Mouse (Mus musculus) hindbrain, embryonic 16.5 days (tissue): ENCODE results near the gene Gm7347. TPM values are rescaled to one million over a fixed set of nuclear protein-coding genes. Genes with fewer than 3 reads are reported as not detected.
"Not testable (repeated sequence)": the region's sequence is repeated elsewhere in the genome, so short reads cannot be mapped to it uniquely, and the experiment has no call there.

Experiments used
- ATAC-seq: fragments of 200-750 bp; cut with Nextera tagmentation; 2 replicates; pipeline ENCODE4 v1.8.0; 2017; ENCODE audit warnings: moderate TSS enrichment, moderate library complexity
- H3K27ac ChIP-seq: fragments of 300-500 bp; sonication (generic); 2 replicates; pipeline ENCODE4 v1.5.1; 2014; ENCODE audit warnings: low read depth, mild to moderate bottlenecking, control low read depth, low read length, moderate library complexity
- H3K27me3 ChIP-seq: fragments of 300-500 bp; sonication (generic); replicated peaks from 2 replicates; pipeline ENCODE4 v1.6.1; 2014; ENCODE audit warnings: low read length; ENCODE audit not compliant: control insufficient read depth, insufficient read depth
- H3K36me3 ChIP-seq: fragments of 300-500 bp; sonication (generic); 2 replicates; pipeline ENCODE4 v1.6.1; 2014; ENCODE audit warnings: mild to moderate bottlenecking, low read length, moderate library complexity, mixed read lengths; ENCODE audit not compliant: control insufficient read depth, insufficient read depth
- H3K4me1 ChIP-seq: fragments of 300-500 bp; sonication (generic); 2 replicates; pipeline ENCODE4 v1.6.1; 2014; ENCODE audit warnings: low read depth, low read length; ENCODE audit not compliant: control insufficient read depth, insufficient read depth
- H3K4me2 ChIP-seq: fragments of 300-500 bp; sonication (generic); 2 replicates; pipeline ENCODE4 v1.6.1; 2014; ENCODE audit warnings: mild to moderate bottlenecking, low read length, control low read depth, moderate library complexity
- H3K4me3 ChIP-seq: fragments of 300-500 bp; sonication (generic); 2 replicates; pipeline ENCODE4 v1.5.1; 2014; ENCODE audit warnings: mild to moderate bottlenecking, low read length, control low read depth, moderate library complexity
- H3K9ac ChIP-seq: fragments of 300-500 bp; sonication (generic); 2 replicates; pipeline ENCODE4 v1.6.1; 2014; ENCODE audit warnings: low read depth, mild to moderate bottlenecking, control low read depth, low read length, moderate library complexity
- H3K9me3 ChIP-seq: fragments of 300-500 bp; sonication (generic); 2 replicates; pipeline ENCODE4 v1.6.1; 2014; ENCODE audit warnings: mild to moderate bottlenecking, low read length, moderate library complexity; ENCODE audit not compliant: control insufficient read depth
- WGBS: fragments of 180-500 bp; shearing (Covaris S2); extraction: QIAGEN DNeasy Blood & Tissue Kit; methylation state at CpG from one replicate; pipeline ENCODE4 v1.1.7; 2014; 5-methylcytosine and 5-hydroxymethylcytosine counted together
- polyA plus RNA-seq: library from polyadenylated mRNA; unstranded; fragments of >200 nt; fragmentation: Nextera tagmentation; extraction: Ambion mirVana; gene quantifications from 2 replicates; pipeline ENCODE4 v1.2.1, GENCODE M21; 2015

Gm7347 gene
- 0.22 and 0.23 TPM in 2 replicates for polyA plus RNA-seq

GRCm38 (mm10) chr5:26058481-26058880, at the start of gene Gm7347:
Gene Gm7347 (minus strand): TSS chr5:26058581.
- not testable (repeated sequence) for ATAC-seq, H3K9ac ChIP-seq, H3K4me3 ChIP-seq, H3K27me3 ChIP-seq, H3K4me1 ChIP-seq, H3K36me3 ChIP-seq, H3K27ac ChIP-seq, H3K9me3 ChIP-seq, H3K4me2 ChIP-seq
- no CpG with 5 or more reads among the region's 2 CpGs for WGBS

GRCm38 (mm10) chr5:26105262-26105661, 46.9 kb upstream of the Gm7347 start, which contains the start of gene 5031410I06Rik:
Gene 5031410I06Rik (minus strand): TSS chr5:26105362.
- not testable (repeated sequence) for H3K27ac ChIP-seq, H3K4me2 ChIP-seq, H3K27me3 ChIP-seq, ATAC-seq, H3K4me1 ChIP-seq, H3K4me3 ChIP-seq, H3K36me3 ChIP-seq, H3K9me3 ChIP-seq, H3K9ac ChIP-seq
- WGBS: no CpG with 5 or more reads among the region's 3 CpGs

- H3K9me3 ChIP-seq, H3K27ac ChIP-seq, H3K36me3 ChIP-seq, ATAC-seq, H3K4me3 ChIP-seq, H3K9ac ChIP-seq, H3K27me3 ChIP-seq, H3K4me1 ChIP-seq, H3K4me2 ChIP-seq: not testable (repeated sequence)
- WGBS: 69% methylated on average over 1 of the region's 1 CpGs
Observed at GRCm38 (mm10) chr5:26089191-26089590, 30.8 kb upstream of the Gm7347 start, which contains the start of gene Gm10471. Gene Gm10471 (minus strand): TSS chr5:26089291.

- not testable (repeated sequence) for H3K9ac ChIP-seq, H3K36me3 ChIP-seq, H3K4me3 ChIP-seq, H3K4me2 ChIP-seq, H3K27me3 ChIP-seq, H3K27ac ChIP-seq, H3K9me3 ChIP-seq, ATAC-seq, H3K4me1 ChIP-seq
Observed at GRCm38 (mm10) chr5:26079023-26079422, 20.6 kb upstream of the Gm7347 start.

- ATAC-seq: no peak
- Histone ChIP-seq H3K4me3 (no peak overlapping the region), H3K9me3 (peaks cover 4% of the 10 kb centered on the region; the same call in 1 of the 2 replicates), H3K27me3 (no peaks in the 10 kb centered on the region), H3K4me2 (no peak overlapping the region), H3K27ac (no peak overlapping the region), H3K9ac (no peak overlapping the region), H3K4me1 (no peaks in the 10 kb centered on the region), H3K36me3 (no peaks in the 10 kb centered on the region)
- WGBS: 88% methylated on average over 24 of the region's 24 CpGs
Observed at GRCm38 (mm10) chr5:26070716-26071115, 12.3 kb upstream of the Gm7347 start.

- not testable (repeated sequence) for H3K9ac ChIP-seq, H3K27me3 ChIP-seq, H3K27ac ChIP-seq, H3K4me1 ChIP-seq, H3K9me3 ChIP-seq, H3K36me3 ChIP-seq, H3K4me3 ChIP-seq, ATAC-seq, H3K4me2 ChIP-seq
- WGBS: 85% methylated on average over 2 of the region's 2 CpGs
Observed at GRCm38 (mm10) chr5:26039458-26039857, 18.9 kb downstream of the Gm7347 start, which contains the start of gene Speer4a. Gene Speer4a (minus strand): TSS chr5:26039558.

- not testable (repeated sequence) for H3K4me1 ChIP-seq, H3K36me3 ChIP-seq, H3K9ac ChIP-seq, H3K4me3 ChIP-seq, H3K9me3 ChIP-seq, ATAC-seq, H3K27ac ChIP-seq, H3K4me2 ChIP-seq, H3K27me3 ChIP-seq
- WGBS: no CpG with 5 or more reads among the region's 3 CpGs
Observed at GRCm38 (mm10) chr5:26022816-26023215, 35.6 kb downstream of the Gm7347 start, which contains the start of gene Gm5862. Gene Gm5862 (minus strand): TSS chr5:26022916.

GRCm38 (mm10) chr5:26007697-26008096, 50.7 kb downstream of the Gm7347 start:
- not testable (repeated sequence) for H3K4me1 ChIP-seq, H3K27ac ChIP-seq, H3K27me3 ChIP-seq, H3K9ac ChIP-seq, ATAC-seq, H3K36me3 ChIP-seq, H3K9me3 ChIP-seq
- 67% methylated on average over 6 of the region's 7 CpGs for WGBS
- Histone ChIP-seq H3K4me2 (peak overlapping the region; percentile 58; the same call in 1 of the 2 replicates), H3K4me3 (peak overlapping the region; percentile 37; the same call in 1 of the 2 replicates)

- peak; percentile 95 for ATAC-seq
- H3K4me3 ChIP-seq: peak overlapping the region; percentile 37
- not testable (repeated sequence) for H3K27ac ChIP-seq, H3K4me1 ChIP-seq, H3K36me3 ChIP-seq, H3K27me3 ChIP-seq, H3K9me3 ChIP-seq
- H3K9ac ChIP-seq: peak overlapping the region; percentile 41
- peak overlapping the region; percentile 58 for H3K4me2 ChIP-seq
- WGBS: 17% methylated on average over 40 of the region's 45 CpGs
Observed at GRCm38 (mm10) chr5:26006937-26007695, 51.3 kb downstream of the Gm7347 start.
